Mouse (Mus musculus) forebrain, embryonic 14.5 days (tissue): ENCODE measurements at regions not wholly inside any gene's neighbourhood (a gene's known extent, or its start where the extent isn't known, plus 50 kb on each side); places are given as distances from the start of the nearest gene placed in this dataset.
"Not testable (repeated sequence)": the region's sequence is repeated elsewhere in the genome, so short reads cannot be mapped to it uniquely, and the experiment has no call there.

Experiments
- ATAC-seq: fragments of 200-750 bp; cut with Nextera tagmentation; 2 replicates; pipeline ENCODE4 v1.8.0; 2017; ENCODE audit warnings: mild to moderate bottlenecking, moderate library complexity
- DNase-seq: peaks from one replicate; pipeline ENCODE4 v3.0.0-alpha.2; 2015; ENCODE audit warnings: low spot score
- H3K27ac ChIP-seq: fragments of 300-500 bp; sonication (generic); 2 replicates; pipeline ENCODE4 v1.5.1; 2014; ENCODE audit warnings: low read depth, mild to moderate bottlenecking, control low read depth, low read length, moderate library complexity
- H3K27me3 ChIP-seq: fragments of 300-500 bp; sonication (generic); replicated peaks from 2 replicates; pipeline ENCODE4 v1.6.1; 2014; ENCODE audit warnings: low read length, control low read depth, mixed read lengths; ENCODE audit not compliant: control insufficient read depth, insufficient read depth
- H3K36me3 ChIP-seq: fragments of 300-500 bp; sonication (generic); 2 replicates; pipeline ENCODE4 v1.6.1; 2014; ENCODE audit warnings: low read length, control low read depth; ENCODE audit not compliant: control insufficient read depth, insufficient read depth
- H3K4me1 ChIP-seq: fragments of 300-500 bp; sonication (generic); 2 replicates; pipeline ENCODE4 v1.6.1; 2014; ENCODE audit warnings: antibody characterized with exemption, low read length, control low read depth; ENCODE audit not compliant: control insufficient read depth, insufficient read depth
- H3K4me2 ChIP-seq: fragments of 300-500 bp; sonication (generic); 2 replicates; pipeline ENCODE4 v1.6.1; 2014; ENCODE audit warnings: mild to moderate bottlenecking, control low read depth, low read length
- H3K4me3 ChIP-seq: fragments of 300-500 bp; sonication (generic); 2 replicates; pipeline ENCODE4 v1.5.1; 2014; ENCODE audit warnings: low read depth, low read length, control low read depth
- H3K9ac ChIP-seq: fragments of 300-500 bp; sonication (generic); 2 replicates; pipeline ENCODE4 v1.6.1; 2014; ENCODE audit warnings: mild to moderate bottlenecking, low read length, control low read depth, moderate library complexity
- H3K9me3 ChIP-seq: fragments of 300-500 bp; sonication (generic); replicated peaks from 2 replicates; pipeline ENCODE4 v1.6.1; 2016; ENCODE audit warnings: low read length, control low read depth, mixed read lengths; ENCODE audit not compliant: control insufficient read depth
- WGBS: fragments of 180-500 bp; shearing (Covaris S2); extraction: QIAGEN DNeasy Blood & Tissue Kit; methylation state at CpG from one replicate; pipeline ENCODE4 v1.1.7; 2014; 5-methylcytosine and 5-hydroxymethylcytosine counted together

GRCm38 (mm10) chr17:82877131-82877530 is 338.0 kb upstream of the Pkdcc start:
- H3K27me3 ChIP-seq, result no peaks in the 10 kb centered on the region
- DNase-seq, result no peak
- WGBS, result 90% methylated on average over 8 of the region's 8 CpGs
- H3K27ac ChIP-seq, result no peak overlapping the region
- H3K36me3 ChIP-seq, result no peaks in the 10 kb centered on the region
- H3K4me3 ChIP-seq, result no peak overlapping the region
- no peak for ATAC-seq
- no peak overlapping the region for H3K9ac ChIP-seq
- H3K9me3 ChIP-seq, result no peaks in the 10 kb centered on the region
- H3K4me2 ChIP-seq, result no peak overlapping the region
- H3K4me1 ChIP-seq, result no peaks in the 10 kb centered on the region

GRCm38 (mm10) chr17:82900602-82901001 is 314.5 kb upstream of the Pkdcc start:
- ATAC-seq (no peak), DNase-seq (no peak)
- H3K36me3 ChIP-seq, result no peaks in the 10 kb centered on the region
- WGBS, result 72% methylated on average over 2 of the region's 2 CpGs
- no peak overlapping the region for H3K4me2 ChIP-seq
- no peak overlapping the region for H3K9ac ChIP-seq
- no peaks in the 10 kb centered on the region for H3K27me3 ChIP-seq
- H3K4me1 ChIP-seq, result no peaks in the 10 kb centered on the region
- H3K9me3 ChIP-seq, result no peaks in the 10 kb centered on the region
- H3K27ac ChIP-seq, result no peak overlapping the region
- H3K4me3 ChIP-seq, result no peak overlapping the region

GRCm38 (mm10) chr17:82901098-82901891 is 313.8 kb upstream of the Pkdcc start:
- no peak overlapping the region for H3K9ac ChIP-seq
- H3K4me3 ChIP-seq, result no peak overlapping the region
- no peaks in the 10 kb centered on the region for H3K4me1 ChIP-seq
- H3K27me3 ChIP-seq, result no peaks in the 10 kb centered on the region
- DNase-seq (peak; percentile 45), ATAC-seq (no peak)
- no peak overlapping the region for H3K27ac ChIP-seq
- H3K4me2 ChIP-seq, result no peak overlapping the region
- 67% methylated on average over 9 of the region's 9 CpGs for WGBS
- no peaks in the 10 kb centered on the region for H3K9me3 ChIP-seq
- H3K36me3 ChIP-seq, result no peaks in the 10 kb centered on the region

GRCm38 (mm10) chr17:82904961-82905360 is 310.1 kb upstream of the Pkdcc start:
- ATAC-seq, result no peak
- 88% methylated on average over 2 of the region's 2 CpGs for WGBS

GRCm38 (mm10) chr17:82905483-82905882 is 309.6 kb upstream of the Pkdcc start:
- Histone ChIP-seq H3K4me1 (no peaks in the 10 kb centered on the region), H3K27me3 (no peaks in the 10 kb centered on the region), H3K9ac (no peak overlapping the region), H3K4me3 (no peak overlapping the region), H3K36me3 (no peaks in the 10 kb centered on the region), H3K4me2 (no peak overlapping the region), H3K27ac (no peak overlapping the region), H3K9me3 (no peaks in the 10 kb centered on the region)
- ATAC-seq (no peak), DNase-seq (no peak)
- WGBS, result 84% methylated on average over 3 of the region's 3 CpGs

More at GRCm38 (mm10) chr17:82904961-82905360, 310.1 kb upstream of the Pkdcc start:
- Histone ChIP-seq H3K4me3 (no peak overlapping the region), H3K9me3 (no peaks in the 10 kb centered on the region), H3K9ac (no peak overlapping the region), H3K4me2 (no peak overlapping the region), H3K27ac (no peak overlapping the region), H3K4me1 (no peaks in the 10 kb centered on the region), H3K27me3 (no peaks in the 10 kb centered on the region), H3K36me3 (no peaks in the 10 kb centered on the region)
- no peak for DNase-seq

- H3K4me3 ChIP-seq, result no peak overlapping the region
- no peaks in the 10 kb centered on the region for H3K27me3 ChIP-seq
- no peak overlapping the region for H3K9ac ChIP-seq
- no peaks in the 10 kb centered on the region for H3K4me1 ChIP-seq
- H3K36me3 ChIP-seq, result no peaks in the 10 kb centered on the region
- 62% methylated on average over 2 of the region's 2 CpGs for WGBS
- DNase-seq (no peak), ATAC-seq (no peak)
- no peak overlapping the region for H3K27ac ChIP-seq
- H3K4me2 ChIP-seq, result no peak overlapping the region
- no peaks in the 10 kb centered on the region for H3K9me3 ChIP-seq
These were observed 305.9 kb upstream of the Pkdcc start for GRCm38 (mm10) chr17:82909189-82909588.

- not testable (repeated sequence) for H3K27me3 ChIP-seq, ATAC-seq, H3K4me3 ChIP-seq, H3K9me3 ChIP-seq, H3K4me1 ChIP-seq, H3K36me3 ChIP-seq, DNase-seq, H3K9ac ChIP-seq, H3K4me2 ChIP-seq, H3K27ac ChIP-seq
- 81% methylated on average over 4 of the region's 4 CpGs for WGBS
These were observed 292.1 kb upstream of the Pkdcc start for GRCm38 (mm10) chr17:82922986-82923385.

- peaks cover 7% of the 10 kb centered on the region for H3K4me1 ChIP-seq
- H3K27me3 ChIP-seq, result no peaks in the 10 kb centered on the region
- DNase-seq (no peak), ATAC-seq (no peak)
- no peak overlapping the region for H3K27ac ChIP-seq
- no peak overlapping the region for H3K4me3 ChIP-seq
- H3K9me3 ChIP-seq, result no peaks in the 10 kb centered on the region
- H3K9ac ChIP-seq, result no peak overlapping the region
- no peaks in the 10 kb centered on the region for H3K36me3 ChIP-seq
- WGBS, result 62% methylated on average over 2 of the region's 2 CpGs
- H3K4me2 ChIP-seq, result no peak overlapping the region
These were observed 289.3 kb upstream of the Pkdcc start for GRCm38 (mm10) chr17:82925751-82926150.

- H3K27me3 ChIP-seq, result no peaks in the 10 kb centered on the region
- 89% methylated on average over 3 of the region's 3 CpGs for WGBS
These were observed 287.4 kb upstream of the Pkdcc start for GRCm38 (mm10) chr17:82927681-82928080.

More at GRCm38 (mm10) chr17:82927681-82928080, 287.4 kb upstream of the Pkdcc start:
- DNase-seq (no peak), ATAC-seq (no peak)
- no peaks in the 10 kb centered on the region for H3K36me3 ChIP-seq
- no peak overlapping the region for H3K27ac ChIP-seq
- peaks cover 7% of the 10 kb centered on the region for H3K4me1 ChIP-seq
- H3K4me3 ChIP-seq, result no peak overlapping the region
- H3K9ac ChIP-seq, result no peak overlapping the region
- no peak overlapping the region for H3K4me2 ChIP-seq
- H3K9me3 ChIP-seq, result no peaks in the 10 kb centered on the region
